Mouse (Mus musculus): Measurements from ENCODE around the gene AU041133. TPM values are rescaled to one million over a fixed set of nuclear protein-coding genes. Genes with fewer than 3 reads are reported as not detected.

The AU041133 gene
- polyA plus RNA-seq, 1 experiment from 2014 or later, result 1.2 TPM

Other genes starting within 250 kb of the AU041133 start
- gene Zfp781, start 197.5 kb upstream of the AU041133 start, polyA plus RNA-seq (2015; fragmentation: Nextera tagmentation; extraction: Ambion mirVana), result 0.33 TPM in 1 of 2 replicates, not detected in the other
- 2.5 and 2.7 TPM in 2 replicates for gene Zfp873, start 79.9 kb upstream of the AU041133 start, polyA plus RNA-seq (2015; fragmentation: Nextera tagmentation; extraction: Ambion mirVana)
- 0.82 and 0.92 TPM in 2 replicates for gene BC024063, start 44.7 kb upstream of the AU041133 start, polyA plus RNA-seq (2015; fragmentation: Nextera tagmentation; extraction: Ambion mirVana)
- gene Zfp938, start 113.3 kb downstream of the AU041133 start, polyA plus RNA-seq (2015; fragmentation: Nextera tagmentation; extraction: Ambion mirVana), result 2.3 and 3.3 TPM in 2 replicates
- gene 4932415D10Rik, start 188.6 kb downstream of the AU041133 start, polyA plus RNA-seq (2015; fragmentation: Nextera tagmentation; extraction: Ambion mirVana), result not detected in 2 replicates
- gene Gm4924, start 226.2 kb downstream of the AU041133 start, polyA plus RNA-seq (2015; fragmentation: Nextera tagmentation; extraction: Ambion mirVana), result 1.6 and 1.8 TPM in 2 replicates